Mouse (Mus musculus) urinary bladder, adult 18-20 months (tissue): ENCODE data around the gene Dnah7b.
A peak's percentile ranks its signal among the peaks of the same experiment; 100 is the strongest.
"Not testable (repeated sequence)": the region's sequence is repeated elsewhere in the genome, so short reads cannot be mapped to it uniquely, and the experiment has no call there.

Experiments
- DNase-seq, 2 experiments: peaks; one replicate each; pipeline ENCODE4 v3.0.0; 2022; ENCODE audit warnings: low spot score in 2 of 2, mixed read lengths in 2 of 2

Dnah7b gene

DNA sequence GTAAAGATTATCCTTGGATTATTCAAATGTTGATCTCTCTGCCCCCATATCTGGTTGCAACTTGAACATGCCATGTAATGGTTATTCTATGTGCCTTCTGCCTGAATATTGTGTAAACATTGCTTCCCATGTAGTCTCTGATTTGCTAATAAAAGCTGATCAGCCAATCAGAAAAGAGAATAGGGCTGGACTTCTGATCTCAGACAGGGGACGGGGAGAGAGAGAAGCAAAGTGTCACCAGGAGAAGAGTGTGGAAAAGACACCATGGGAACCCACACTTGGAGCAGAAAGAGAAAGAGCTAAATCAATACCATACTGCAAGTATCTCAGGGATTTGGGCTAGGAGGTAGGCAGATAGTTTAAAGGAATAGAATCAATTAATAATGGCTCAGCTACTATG is at the start of gene Dnah7b:
Gene Dnah7b (plus strand): TSS at position 301 of the 400 bp plus-strand sequence.
- no peak for DNase-seq

DNA sequence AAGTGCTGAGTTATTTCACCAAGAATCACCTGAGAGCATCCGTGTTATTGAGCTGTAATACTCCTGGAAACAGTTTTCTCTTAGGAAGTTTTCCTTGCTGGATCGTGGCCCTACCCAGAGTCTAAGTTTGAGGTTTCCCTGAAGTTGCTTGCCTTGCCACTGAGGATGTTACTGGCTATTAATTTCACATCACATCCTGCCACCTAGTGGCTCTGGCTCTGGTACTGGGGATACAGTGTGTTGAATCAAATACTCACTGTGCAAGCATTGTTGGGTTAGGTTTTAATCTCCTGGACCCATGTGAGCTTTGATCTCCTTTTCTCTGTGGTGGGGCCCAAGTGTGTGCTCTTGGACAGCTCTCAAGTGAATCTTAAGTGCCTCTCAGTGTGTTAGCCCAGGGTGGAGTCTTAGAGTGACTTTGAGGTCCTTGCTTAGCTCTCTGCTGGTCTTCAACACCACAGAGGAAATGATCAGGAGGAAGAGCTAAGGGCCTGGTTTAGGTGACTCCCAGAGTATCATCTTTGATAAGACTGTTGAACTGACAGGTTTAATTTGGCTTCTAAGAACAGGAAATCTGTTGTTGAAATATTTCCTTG is 47.6 kb upstream of the Dnah7b start:
- no peak for DNase-seq

DNA sequence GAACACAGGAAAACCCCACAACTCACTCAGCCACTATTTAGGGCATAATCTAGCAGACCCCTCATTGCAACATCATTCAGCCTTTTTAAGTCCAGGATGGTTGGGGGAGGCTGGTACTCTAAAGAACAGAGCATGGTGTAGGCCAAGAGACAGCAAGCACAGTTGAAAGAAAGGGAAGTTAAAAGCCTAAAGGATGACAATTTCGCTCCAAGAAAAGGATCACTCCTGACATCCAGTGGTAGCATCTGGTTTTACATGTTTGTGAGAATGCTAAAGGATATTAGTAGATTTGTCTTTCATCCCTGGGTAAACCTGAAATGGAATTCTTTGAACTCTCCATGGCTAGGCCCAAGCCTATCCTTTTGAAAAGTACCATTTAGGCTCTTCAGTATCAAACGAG is 43.9 kb upstream of the Dnah7b start:
- no peak for DNase-seq

DNA sequence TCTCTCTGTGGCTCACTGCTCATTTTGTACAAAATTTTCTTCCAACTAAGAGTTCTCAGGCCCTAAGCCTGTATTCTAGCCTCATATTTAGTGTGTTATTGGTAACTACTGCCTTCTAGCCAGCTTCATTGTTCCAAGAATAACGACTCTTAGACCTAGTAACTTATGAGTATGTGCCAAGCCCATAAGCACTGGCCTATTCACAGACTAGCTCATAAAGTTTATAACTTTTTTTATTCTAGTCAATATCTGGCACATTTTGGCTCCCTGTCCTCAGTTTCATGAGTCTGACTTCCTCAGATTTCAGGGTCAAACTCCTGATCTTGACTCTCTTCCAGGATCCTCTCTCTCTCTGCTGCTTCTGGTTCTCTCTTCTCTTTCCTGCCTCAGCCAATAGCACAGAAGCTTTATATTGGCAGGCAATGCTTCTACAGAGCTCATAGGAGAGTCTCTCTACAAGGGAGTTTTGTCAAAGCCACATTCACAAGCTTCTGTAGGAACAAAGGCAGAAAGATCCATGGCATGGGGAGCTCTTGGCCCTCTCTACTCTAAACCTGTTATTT is 34.0 kb upstream of the Dnah7b start:
- no peak for DNase-seq

DNA sequence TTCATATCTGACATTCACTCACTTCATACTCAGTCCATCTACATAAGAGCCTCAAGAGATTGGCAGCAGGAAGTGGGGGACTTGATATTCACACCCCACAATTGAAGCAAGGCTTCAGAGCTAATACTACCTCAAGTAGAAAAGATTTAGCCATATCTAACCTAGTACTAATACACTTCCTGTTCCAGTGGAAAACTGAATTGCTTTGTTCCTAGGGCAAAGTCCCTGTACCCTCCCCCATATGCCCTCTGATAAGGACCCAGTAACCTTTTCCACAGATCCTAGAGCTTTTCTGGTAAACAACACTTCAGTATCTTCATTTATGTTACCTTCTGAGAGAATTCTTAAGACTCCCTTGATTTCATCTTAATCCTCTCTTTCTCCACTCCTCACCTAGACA is 17.9 kb upstream of the Dnah7b start:
- no peak for DNase-seq

DNA sequence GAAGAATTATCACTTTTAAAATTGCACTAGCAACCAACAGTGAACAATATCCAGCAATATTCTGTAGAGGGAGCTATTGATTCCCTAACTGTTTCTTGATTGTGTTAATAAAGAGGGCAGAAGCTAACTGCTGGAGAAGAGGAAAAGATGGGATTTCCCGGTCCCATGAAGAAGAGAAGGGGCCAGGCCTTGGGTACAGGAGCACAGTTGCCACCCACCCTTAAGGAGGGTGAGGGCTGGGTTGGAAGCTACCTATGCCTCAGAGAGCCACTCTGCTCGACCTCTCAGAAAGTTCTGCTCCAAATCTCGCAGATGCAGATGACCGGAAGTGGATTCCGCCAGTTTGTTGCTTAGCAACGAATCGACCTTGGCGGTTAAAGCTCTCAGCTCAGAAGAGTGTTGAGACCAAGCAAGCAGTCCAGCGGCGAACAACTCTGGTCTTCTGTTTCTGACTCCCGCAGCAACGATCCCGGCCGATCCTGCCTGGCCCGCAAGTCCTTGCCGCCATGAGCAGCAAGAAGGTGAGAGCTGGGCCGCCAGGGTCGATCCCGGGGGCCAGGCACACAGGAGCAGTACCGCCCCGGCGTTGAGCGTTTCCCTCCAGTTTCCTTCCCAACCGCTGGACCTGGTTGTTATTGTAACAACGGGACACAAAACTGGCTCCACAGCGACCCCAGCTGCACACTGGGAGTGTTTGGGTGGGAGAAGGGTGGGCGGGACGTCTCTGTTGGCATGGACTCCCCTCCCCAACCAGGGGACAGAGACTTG is 553 bp downstream of the Dnah7b start:
- peak; percentile 38 to 51 for DNase-seq

DNA sequence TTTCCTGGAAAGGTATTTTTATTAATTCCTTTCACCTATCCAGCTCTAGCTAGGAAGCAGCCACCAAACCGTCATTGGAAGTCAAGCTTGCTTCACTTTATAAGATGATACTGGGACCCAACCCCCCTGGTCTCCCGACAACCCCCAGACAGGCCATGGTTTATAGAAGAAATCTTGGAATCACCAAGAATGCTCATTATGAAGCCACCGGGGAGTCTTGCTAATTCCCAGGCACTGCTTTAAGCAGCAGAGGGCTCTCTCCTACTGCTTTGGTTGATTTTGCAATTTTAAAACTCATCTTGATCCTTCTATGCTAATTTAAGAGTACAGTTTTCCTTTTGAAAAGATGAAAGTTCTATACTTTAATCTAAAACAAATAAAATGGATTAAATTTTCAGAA is 2.7 kb downstream of the Dnah7b start:
- DNase-seq: not testable (repeated sequence)

DNA sequence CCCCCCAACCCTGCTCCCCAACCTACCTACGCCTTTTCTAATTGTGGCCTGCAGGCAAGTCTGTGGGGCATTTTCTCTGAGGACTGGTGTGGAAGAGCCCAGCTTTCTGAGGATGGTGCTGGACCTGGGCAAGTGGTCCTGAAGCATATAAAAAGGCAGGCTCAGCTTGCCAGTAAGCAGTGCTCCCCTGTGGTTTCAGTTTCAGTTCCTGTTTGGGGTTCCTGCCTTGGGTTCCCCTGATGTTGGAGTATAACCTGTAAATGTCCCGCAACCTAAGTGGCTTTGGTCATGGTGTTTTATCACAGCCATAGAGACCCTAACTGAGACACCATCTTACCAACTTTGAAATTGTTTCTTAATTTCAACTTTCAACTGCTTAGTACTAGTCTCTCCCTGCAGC is 11.8 kb downstream of the Dnah7b start:
- DNase-seq: no peak

DNA sequence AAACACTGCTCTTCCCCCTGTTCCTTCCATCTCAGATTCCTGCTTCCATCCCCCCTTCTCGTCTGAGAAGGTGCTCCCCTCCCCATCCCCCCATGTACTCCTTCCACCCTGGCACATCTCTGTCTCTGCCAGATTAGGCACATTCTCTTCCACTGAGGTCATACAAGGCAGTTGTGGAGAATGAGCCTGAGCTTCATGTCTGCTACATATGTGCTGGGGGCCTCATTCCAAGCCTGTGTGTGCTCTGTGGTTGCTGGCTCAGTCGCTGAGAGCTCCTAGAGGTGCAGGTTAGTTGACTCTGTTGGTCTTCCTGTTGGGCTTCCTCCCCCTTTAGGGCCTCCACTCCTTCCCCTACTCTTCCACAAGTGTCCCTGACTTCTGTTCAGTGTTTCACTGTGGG is 34.4 kb downstream of the Dnah7b start:
- DNase-seq: no peak

DNA sequence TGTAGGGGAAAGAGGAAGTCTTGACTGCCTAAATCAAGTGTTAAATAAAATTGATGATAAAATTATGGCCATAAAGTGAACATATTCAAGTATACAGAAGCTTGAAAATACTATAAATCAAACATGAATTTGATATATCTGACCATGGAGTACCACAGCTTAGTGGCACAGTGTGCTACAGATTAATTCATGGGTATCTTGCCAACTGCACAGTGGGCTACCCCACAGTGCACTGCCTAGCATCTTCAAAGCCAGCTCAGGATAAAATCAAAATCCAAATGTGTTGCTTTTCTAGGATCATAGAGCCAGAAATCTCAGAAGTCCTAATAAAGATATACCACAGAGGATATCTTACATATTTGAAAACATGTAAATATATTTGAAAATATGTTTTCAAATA is 46.5 kb downstream of the Dnah7b start:
- not testable (repeated sequence) for DNase-seq

DNA sequence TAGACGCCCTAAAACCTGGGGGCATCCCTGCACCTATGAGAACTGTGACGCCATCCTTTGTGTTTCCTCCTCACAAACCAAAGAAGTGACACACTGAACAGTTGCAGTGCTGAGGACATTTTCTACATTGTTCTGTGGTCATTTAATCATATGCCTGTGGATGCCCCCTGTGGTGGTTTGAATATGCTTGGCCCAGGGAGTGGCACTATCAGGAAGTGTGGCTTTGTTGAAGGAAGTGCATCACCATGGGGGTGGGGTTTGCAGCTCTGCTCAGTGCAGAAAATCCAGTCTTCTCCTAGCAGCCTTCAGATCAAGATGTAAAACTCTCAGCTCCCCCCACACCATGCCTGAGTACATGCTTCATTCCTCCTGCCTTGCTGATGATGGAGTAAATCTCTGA is 51.1 kb downstream of the Dnah7b start:
- DNase-seq: not testable (repeated sequence)

DNA sequence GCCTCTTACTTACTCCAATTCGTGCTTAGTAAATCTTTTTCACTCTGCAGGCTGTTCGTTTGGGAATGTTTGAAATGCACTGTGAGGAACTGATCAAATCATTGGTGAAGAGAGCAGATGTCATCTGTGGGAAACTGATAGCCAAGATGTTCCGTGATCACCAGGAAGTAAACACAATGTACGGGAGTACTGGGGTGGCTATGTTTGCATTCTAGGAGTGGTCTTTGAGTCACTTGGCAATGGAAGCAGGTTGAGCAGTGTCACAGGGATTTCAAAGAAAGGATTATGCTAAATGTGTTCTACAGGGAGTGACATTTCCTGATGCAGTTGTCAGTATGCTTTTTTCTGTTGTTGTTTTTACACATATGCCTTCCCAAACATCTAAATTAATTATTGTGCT is 61.9 kb downstream of the Dnah7b start:
- no peak for DNase-seq

DNA sequence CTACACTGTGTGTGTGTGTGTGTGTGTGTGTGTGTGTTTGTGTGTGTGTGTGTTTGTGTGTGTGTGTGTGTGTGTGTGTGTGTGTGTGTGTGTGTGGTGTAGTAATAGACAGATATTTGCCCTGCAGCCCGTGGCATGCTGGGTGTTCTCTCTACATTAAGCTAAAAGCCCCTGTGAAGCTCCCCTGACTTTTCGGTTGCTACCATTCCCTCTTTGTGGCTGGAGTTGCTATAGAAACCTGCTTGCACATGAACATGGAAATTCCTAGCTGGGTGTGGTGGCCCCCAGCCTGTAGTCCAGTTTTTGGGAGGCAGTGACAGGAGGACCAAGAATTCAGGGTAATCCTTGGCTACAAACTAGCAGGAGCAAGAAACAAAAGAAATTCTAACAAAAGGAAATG is 130.7 kb downstream of the Dnah7b start:
- DNase-seq: not testable (repeated sequence)

DNA sequence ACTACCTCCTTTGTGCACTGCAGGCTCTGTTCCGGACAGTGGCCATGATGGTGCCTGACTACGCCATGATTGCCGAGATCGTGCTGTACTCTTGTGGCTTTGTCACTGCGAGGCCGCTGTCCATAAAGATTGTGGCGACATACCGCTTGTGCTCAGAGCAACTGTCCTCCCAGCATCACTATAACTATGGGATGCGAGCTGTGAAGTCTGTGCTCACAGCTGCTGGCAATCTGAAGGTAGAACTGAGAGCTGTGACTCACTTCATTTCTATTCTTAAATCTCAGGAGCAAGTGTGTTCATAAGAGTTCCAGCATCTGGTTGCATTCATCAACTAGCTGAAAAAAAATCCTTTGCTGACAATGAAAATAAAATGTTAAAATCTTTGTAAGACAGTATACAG is 135.1 kb downstream of the Dnah7b start:
- DNase-seq: not testable (repeated sequence)

DNA sequence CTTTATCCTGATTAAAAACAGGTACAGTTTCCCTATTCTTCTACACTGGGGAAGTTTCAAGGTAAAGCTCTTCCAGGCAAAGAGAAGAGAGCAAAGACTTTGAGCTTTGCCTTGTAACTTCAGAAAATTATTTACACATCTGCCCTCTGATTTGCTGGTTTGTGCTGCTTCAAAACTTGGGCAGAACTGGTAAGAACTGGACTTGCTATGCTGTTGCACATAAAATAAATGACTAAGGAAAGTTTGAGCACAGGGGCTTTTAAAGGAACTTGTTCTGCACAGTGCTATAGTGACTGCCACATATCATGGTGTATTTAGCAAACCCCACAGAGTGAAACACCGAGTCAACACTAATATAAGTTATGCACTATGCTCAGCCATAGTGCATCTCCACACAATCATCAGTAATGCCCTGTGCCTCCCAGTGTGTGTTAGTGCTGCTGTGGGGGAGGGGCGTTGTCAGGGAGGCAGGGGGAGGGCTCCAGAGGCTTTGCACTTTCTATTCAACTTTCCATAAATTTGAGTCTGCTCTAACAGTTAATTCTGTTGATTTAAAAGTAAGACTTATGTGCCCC is 144.0 kb downstream of the Dnah7b start:
- DNase-seq: not testable (repeated sequence)

DNA sequence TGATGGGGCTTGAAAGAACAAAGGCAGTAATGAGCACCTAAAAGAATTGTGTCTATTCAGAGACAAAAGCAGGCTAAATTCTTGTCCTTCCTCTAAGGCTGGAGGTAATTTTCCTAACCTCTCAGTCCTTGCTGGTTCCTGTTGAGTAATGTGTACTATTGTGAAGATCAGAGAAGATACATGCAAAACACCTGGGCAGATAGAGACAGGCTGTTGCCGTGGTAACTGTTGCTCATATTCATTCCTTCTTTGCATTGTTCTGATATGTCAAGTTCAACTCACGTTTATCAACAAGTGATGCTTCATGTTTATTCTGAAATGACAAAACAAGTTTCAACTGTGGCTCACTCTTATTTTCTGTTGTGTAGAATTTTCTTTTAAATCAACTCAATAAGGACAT is 156.6 kb downstream of the Dnah7b start:
- peak in 1 of 2 experiments; percentile 1 for DNase-seq

DNA sequence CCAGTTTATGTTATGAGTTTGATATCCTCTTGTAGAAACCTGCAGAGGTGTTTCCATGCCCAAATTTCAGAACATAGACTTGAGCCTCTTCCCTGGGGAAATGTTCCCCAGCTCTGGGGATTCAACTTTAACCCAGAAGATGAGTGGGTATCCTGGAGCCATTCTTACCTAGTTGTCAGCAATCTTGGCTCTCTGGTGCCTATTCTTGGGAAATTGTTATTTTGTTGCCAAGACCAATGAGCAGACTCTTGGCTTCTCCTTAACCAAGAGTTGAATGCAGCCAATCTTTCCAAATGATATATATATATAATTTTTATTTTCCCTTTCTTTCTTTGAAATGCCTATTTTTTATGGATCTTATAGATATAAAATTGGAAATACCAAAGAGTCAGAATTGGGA is 160.0 kb downstream of the Dnah7b start:
- not testable (repeated sequence) for DNase-seq

DNA sequence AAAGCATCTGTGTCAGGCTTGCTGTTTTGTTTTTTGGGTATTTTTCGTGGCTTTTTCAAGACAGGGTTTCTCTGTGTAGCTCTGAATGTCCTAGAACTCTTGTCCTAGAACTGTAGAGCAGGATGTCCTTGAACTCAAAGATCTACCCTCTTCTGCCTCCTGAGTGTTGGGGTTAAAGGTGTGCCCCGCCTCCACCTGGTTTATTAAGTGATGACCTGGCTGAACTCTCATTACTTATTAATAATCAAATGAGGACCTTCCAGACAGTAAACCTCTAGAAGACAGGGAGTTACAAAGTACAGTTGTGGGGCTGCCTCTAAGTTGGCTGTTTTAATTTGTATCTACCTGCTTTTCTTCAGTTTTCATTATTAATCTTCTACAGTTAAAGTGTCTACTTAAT is 202.7 kb downstream of the Dnah7b start:
- DNase-seq: not testable (repeated sequence)

DNA sequence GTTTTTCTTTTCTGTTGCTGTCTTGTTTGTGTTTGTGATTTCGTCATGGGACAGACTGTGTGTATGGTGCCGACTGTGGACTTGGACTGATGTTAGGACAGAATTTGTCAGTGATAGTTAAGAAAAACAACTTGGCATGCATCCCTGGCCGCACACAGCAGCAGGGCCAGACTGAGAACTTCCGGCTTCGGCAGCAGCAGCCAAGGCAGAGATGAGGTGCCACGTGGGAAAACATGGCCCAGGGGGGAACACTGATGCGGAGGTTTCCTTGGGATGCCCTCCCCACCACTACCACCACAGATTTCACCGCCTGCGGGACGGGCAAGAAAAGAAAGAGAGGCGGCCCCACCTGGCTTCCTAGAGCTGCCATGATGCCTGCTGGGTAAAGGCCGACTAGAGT is 205.8 kb downstream of the Dnah7b start:
- no peak for DNase-seq

DNA sequence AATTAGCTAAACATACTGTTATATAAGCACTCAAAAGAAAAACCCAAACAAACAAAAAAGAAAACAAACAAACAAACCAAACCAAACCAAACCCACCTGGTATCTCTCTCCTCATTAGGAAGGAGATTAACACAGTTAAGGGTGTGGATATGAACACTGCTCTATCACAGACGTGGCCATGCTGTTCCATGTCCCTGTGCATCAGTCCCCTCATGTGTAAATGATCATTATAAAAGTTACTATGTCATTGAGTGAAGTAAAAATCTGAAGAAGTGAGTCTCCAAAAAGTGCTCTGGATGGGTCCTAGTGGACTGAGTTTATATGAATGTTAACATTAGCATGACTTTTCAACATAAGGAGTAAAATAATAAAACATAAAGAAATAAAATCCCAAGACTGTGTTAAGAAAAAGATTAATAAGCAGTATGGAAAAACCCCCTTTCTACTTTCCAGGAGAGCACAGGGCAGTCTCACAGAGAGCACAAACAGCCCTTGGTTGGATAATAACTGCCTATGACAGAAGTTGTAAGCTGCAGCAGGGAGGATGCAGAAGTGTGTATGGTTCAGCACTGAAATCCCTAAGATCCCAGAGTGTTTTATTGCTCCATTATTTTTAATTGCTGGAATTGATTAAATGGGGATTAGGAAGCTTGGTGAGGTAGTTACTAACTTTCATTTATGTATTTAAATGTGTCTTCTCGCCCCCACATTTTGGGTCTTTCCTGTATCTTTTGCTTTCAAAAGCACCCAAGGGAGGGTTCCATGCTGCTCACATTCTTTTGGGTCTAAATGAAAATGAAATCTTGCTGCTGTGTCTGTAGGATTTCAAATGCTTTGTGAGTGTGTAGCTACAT is 212.2 kb downstream of the Dnah7b start:
- not testable (repeated sequence) for DNase-seq

DNA sequence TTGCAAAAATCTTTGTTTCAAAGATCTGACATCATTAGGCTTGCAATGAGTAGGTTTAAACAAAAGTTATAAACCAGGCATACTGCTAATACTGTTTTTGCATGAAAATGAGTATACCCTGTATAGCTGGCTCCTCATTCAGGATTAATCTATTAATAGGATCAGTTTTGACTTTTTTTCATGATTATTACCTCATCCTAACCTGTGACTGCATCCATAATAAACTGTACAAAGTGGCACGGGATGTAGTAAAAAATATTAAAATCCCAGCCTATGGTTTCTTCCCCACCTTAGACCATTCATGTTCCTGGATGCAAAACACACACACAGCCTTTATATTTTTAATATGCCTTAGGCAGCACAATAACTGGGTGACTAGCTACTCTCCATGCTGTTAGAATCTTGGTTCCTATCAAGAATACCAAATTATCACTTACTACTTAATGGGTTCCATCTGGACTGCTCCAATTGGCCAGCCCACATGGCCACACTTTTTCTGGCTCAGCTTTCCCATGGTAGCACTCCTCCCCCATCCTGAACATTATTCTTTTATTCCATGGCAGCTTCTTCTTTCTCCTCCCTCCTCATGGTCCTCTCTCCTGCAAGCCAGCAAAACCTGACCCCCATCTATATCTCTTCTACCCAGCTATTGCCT is 212.9 kb downstream of the Dnah7b start:
- DNase-seq: not testable (repeated sequence)
